Mouse (Mus musculus): ENCODE measurements at regions not wholly inside any gene's neighbourhood (a gene's known extent, or its start where the extent isn't known, plus 50 kb on each side); places are given as distances from the start of the nearest gene placed in this dataset.

- peak; percentile 10 for DNase-seq
These were observed 52.8 kb upstream of the Cxcl5 start for GRCm38 (mm10) chr5:90706350-90706749.

- DNase-seq: no peak
These were observed 55.5 kb upstream of the Cxcl5 start for GRCm38 (mm10) chr5:90703653-90704052.

GRCm38 (mm10) chr5:90700178-90700577, 59.0 kb upstream of the Cxcl5 start:
- DNase-seq: no peak

GRCm38 (mm10) chr5:90696064-90696463, 55.6 kb upstream of the Rassf6 start:
- DNase-seq: no peak

GRCm38 (mm10) chr5:90694431-90694830, 54.0 kb upstream of the Rassf6 start:
- DNase-seq: no peak

GRCm38 (mm10) chr5:90690746-90691145, 50.3 kb upstream of the Rassf6 start:
- no peak for DNase-seq

All from kidney, adult 18-20 months (tissue).